Mouse (Mus musculus): ENCODE data around the gene Tmem238. TPM values are rescaled to one million over a fixed set of nuclear protein-coding genes. Genes with fewer than 3 reads are reported as not detected.

Gene Tmem238
- polyA plus RNA-seq, 1 experiment from 2014 or later: 3.5 TPM

- ATAC-seq (ENCODE audit: low FRiP score, low TSS enrichment) (no peak), DNase-seq (no peak)
- peaks cover 34% of the 10 kb centered on the region for H3K36me3 ChIP-seq (ENCODE audit: control insufficient read depth, insufficient read depth, low read length)
- H3K27me3 ChIP-seq (ENCODE audit: control insufficient read depth, insufficient read depth, low read length): no peaks in the 10 kb centered on the region
- H3K4me1 ChIP-seq (ENCODE audit: control insufficient read depth, insufficient read depth, low read length): peaks cover 28% of the 10 kb centered on the region
- 0 out of 2 replicates have a peak overlapping the region, but pooled peaks have one; percentile 20 for H3K9ac ChIP-seq (replicated peaks; ENCODE audit: low read length)
- H3K27ac ChIP-seq (replicated peaks; ENCODE audit: low read depth, low read length): no peak overlapping the region
- H3K4me3 ChIP-seq (replicated peaks; ENCODE audit: low read depth, low read length): no peak overlapping the region
- no peaks in the 10 kb centered on the region for H3K9me3 ChIP-seq (ENCODE audit: control insufficient read depth, low read length)
- 62% methylated on average over 2 of the region's 2 CpGs for whole genome bisulfite sequencing
- H3K4me2 ChIP-seq (ENCODE audit: low read length): no peak overlapping the region
Measured at GRCm38 (mm10) chr7:4743354-4743753, 46.1 kb downstream of the Tmem238 start.

- WGBS: 87% methylated on average over 6 of the region's 6 CpGs
Measured at GRCm38 (mm10) chr7:4742482-4742819, 47.0 kb downstream of the Tmem238 start.

GRCm38 (mm10) chr7:4741672-4742481 is 47.6 kb downstream of the Tmem238 start:
- peak overlapping the region; percentile 84; the same call in 1 of the 2 replicates for H3K9ac ChIP-seq (replicated peaks; ENCODE audit: low read length)
- no peak for DNase-seq
- H3K27ac ChIP-seq (replicated peaks; ENCODE audit: low read depth, low read length): 0 out of 2 replicates have a peak overlapping the region, but pooled peaks have one; percentile 37
- no peak for ATAC-seq (ENCODE audit: low FRiP score, low TSS enrichment)
- peaks cover 28% of the 10 kb centered on the region for H3K36me3 ChIP-seq (ENCODE audit: control insufficient read depth, insufficient read depth, low read length)
- peak overlapping the region; percentile 72 for H3K4me2 ChIP-seq (ENCODE audit: low read length)
- H3K27me3 ChIP-seq (ENCODE audit: control insufficient read depth, insufficient read depth, low read length): no peaks in the 10 kb centered on the region
- peaks cover 29% of the 10 kb centered on the region for H3K4me1 ChIP-seq (ENCODE audit: control insufficient read depth, insufficient read depth, low read length)
- WGBS: 84% methylated on average over 21 of the region's 21 CpGs
- H3K9me3 ChIP-seq (ENCODE audit: control insufficient read depth, low read length): no peaks in the 10 kb centered on the region
- peak overlapping the region; percentile 66 for H3K4me3 ChIP-seq (replicated peaks; ENCODE audit: low read depth, low read length)

More at GRCm38 (mm10) chr7:4742482-4742819, 47.0 kb downstream of the Tmem238 start:
- no peak overlapping the region for H3K9ac ChIP-seq (replicated peaks; ENCODE audit: low read length)
- ATAC-seq (ENCODE audit: low FRiP score, low TSS enrichment) (no peak), DNase-seq (no peak)
- H3K36me3 ChIP-seq (ENCODE audit: control insufficient read depth, insufficient read depth, low read length): peaks cover 34% of the 10 kb centered on the region
- no peak overlapping the region for H3K27ac ChIP-seq (replicated peaks; ENCODE audit: low read depth, low read length)
- no peak overlapping the region for H3K4me3 ChIP-seq (replicated peaks; ENCODE audit: low read depth, low read length)
- peak overlapping the region; percentile 72 for H3K4me2 ChIP-seq (ENCODE audit: low read length)
- no peaks in the 10 kb centered on the region for H3K27me3 ChIP-seq (ENCODE audit: control insufficient read depth, insufficient read depth, low read length)
- peaks cover 29% of the 10 kb centered on the region for H3K4me1 ChIP-seq (ENCODE audit: control insufficient read depth, insufficient read depth, low read length)
- H3K9me3 ChIP-seq (ENCODE audit: control insufficient read depth, low read length): no peaks in the 10 kb centered on the region

GRCm38 (mm10) chr7:4741151-4741550 is 48.3 kb downstream of the Tmem238 start:
- ATAC-seq (ENCODE audit: low FRiP score, low TSS enrichment) (no peak), DNase-seq (peak; percentile 37)
- peak overlapping the region; percentile 92 for H3K27ac ChIP-seq (replicated peaks; ENCODE audit: low read depth, low read length)
- peaks cover 29% of the 10 kb centered on the region for H3K4me1 ChIP-seq (ENCODE audit: control insufficient read depth, insufficient read depth, low read length)
- peak overlapping the region; percentile 84 for H3K9ac ChIP-seq (replicated peaks; ENCODE audit: low read length)
- H3K4me2 ChIP-seq (ENCODE audit: low read length): peak overlapping the region; percentile 72
- no peaks in the 10 kb centered on the region for H3K27me3 ChIP-seq (ENCODE audit: control insufficient read depth, insufficient read depth, low read length)
- 5% methylated on average over 4 of the region's 4 CpGs for WGBS
- no peaks in the 10 kb centered on the region for H3K9me3 ChIP-seq (ENCODE audit: control insufficient read depth, low read length)
- H3K4me3 ChIP-seq (replicated peaks; ENCODE audit: low read depth, low read length): peak overlapping the region; percentile 66
- peaks cover 21% of the 10 kb centered on the region for H3K36me3 ChIP-seq (ENCODE audit: control insufficient read depth, insufficient read depth, low read length)

- peak overlapping the region; percentile 84 for H3K9ac ChIP-seq (replicated peaks; ENCODE audit: low read length)
- H3K4me1 ChIP-seq (ENCODE audit: control insufficient read depth, insufficient read depth, low read length): peaks cover 29% of the 10 kb centered on the region
- peak overlapping the region; percentile 92 for H3K27ac ChIP-seq (replicated peaks; ENCODE audit: low read depth, low read length)
- ATAC-seq (ENCODE audit: low FRiP score, low TSS enrichment) (peak; percentile 41), DNase-seq (peak; percentile 48)
- WGBS: 0% methylated on average over 14 of the region's 14 CpGs
- H3K4me3 ChIP-seq (replicated peaks; ENCODE audit: low read depth, low read length): peak overlapping the region; percentile 66
- no peaks in the 10 kb centered on the region for H3K27me3 ChIP-seq (ENCODE audit: control insufficient read depth, insufficient read depth, low read length)
- no peaks in the 10 kb centered on the region for H3K9me3 ChIP-seq (ENCODE audit: control insufficient read depth, low read length)
- H3K36me3 ChIP-seq (ENCODE audit: control insufficient read depth, insufficient read depth, low read length): peaks cover 15% of the 10 kb centered on the region; the same call in 1 of the 2 replicates
- peak overlapping the region; percentile 72 for H3K4me2 ChIP-seq (ENCODE audit: low read length)
Measured at GRCm38 (mm10) chr7:4740309-4740727, 49.1 kb downstream of the Tmem238 start.

GRCm38 (mm10) chr7:4739544-4740275 is 49.7 kb downstream of the Tmem238 start, which contains the start of gene Kmt5c:
Gene Kmt5c (plus strand): TSS chr7:4740115.
- DNase-seq (peak; percentile 99), ATAC-seq (ENCODE audit: low FRiP score, low TSS enrichment) (peak; percentile 97)
- Histone ChIP-seq H3K36me3 (ENCODE audit: control insufficient read depth, insufficient read depth, low read length) (peaks cover 15% of the 10 kb centered on the region; the same call in 1 of the 2 replicates), H3K9me3 (ENCODE audit: control insufficient read depth, low read length) (no peaks in the 10 kb centered on the region), H3K4me1 (ENCODE audit: control insufficient read depth, insufficient read depth, low read length) (peaks cover 29% of the 10 kb centered on the region), H3K27ac (replicated peaks; ENCODE audit: low read depth, low read length) (peak within 1 kb of the TSS; percentile 92), H3K9ac (replicated peaks; ENCODE audit: low read length) (peak within 1 kb of the TSS; percentile 84), H3K27me3 (ENCODE audit: control insufficient read depth, insufficient read depth, low read length) (no peaks in the 10 kb centered on the region), H3K4me3 (replicated peaks; ENCODE audit: low read depth, low read length) (peak within 1 kb of the TSS; percentile 66), H3K4me2 (ENCODE audit: low read length) (peak within 1 kb of the TSS; percentile 72)
- WGBS: under 1% methylated on average over 43 of the region's 44 CpGs

GRCm38 (mm10) chr7:4739041-4739543 is 50.4 kb downstream of the Tmem238 start:
- WGBS: 41% methylated on average over 10 of the region's 10 CpGs
- H3K27ac ChIP-seq (replicated peaks; ENCODE audit: low read depth, low read length): peak overlapping the region; percentile 69
- peak overlapping the region; percentile 31 for H3K4me3 ChIP-seq (replicated peaks; ENCODE audit: low read depth, low read length)

More at GRCm38 (mm10) chr7:4739041-4739543, 50.4 kb downstream of the Tmem238 start:
- Histone ChIP-seq H3K36me3 (ENCODE audit: control insufficient read depth, insufficient read depth, low read length) (peaks cover 10% of the 10 kb centered on the region; the same call in 1 of the 2 replicates), H3K9me3 (ENCODE audit: control insufficient read depth, low read length) (no peaks in the 10 kb centered on the region), H3K4me1 (ENCODE audit: control insufficient read depth, insufficient read depth, low read length) (peaks cover 29% of the 10 kb centered on the region), H3K4me2 (ENCODE audit: low read length) (peak overlapping the region; percentile 59), H3K9ac (replicated peaks; ENCODE audit: low read length) (no peak overlapping the region), H3K27me3 (ENCODE audit: control insufficient read depth, insufficient read depth, low read length) (no peaks in the 10 kb centered on the region)
- no peak for ATAC-seq (ENCODE audit: low FRiP score, low TSS enrichment)
- DNase-seq: no peak

All from midbrain, embryonic 14.5 days (tissue).